Mouse (Mus musculus) spleen, adult 2 months (tissue): ENCODE measurements around the gene Gp6.
"Not testable (repeated sequence)": the region's sequence is repeated elsewhere in the genome, so short reads cannot be mapped to it uniquely, and the experiment has no call there.

Experiments used
- CTCF ChIP-seq: fragments of 200-500 bp; IDR thresholded peaks from 2 replicates; pipeline ENCODE4 v1.5.1; 2011; ENCODE audit warnings: mild to moderate bottlenecking, inconsistent platforms; ENCODE audit not compliant: insufficient read depth, insufficient read length, insufficient replicate concordance; ENCODE audit errors: extremely low read depth
- POLR2A ChIP-seq: fragments of 200-500 bp; IDR thresholded peaks from 2 replicates; pipeline ENCODE4 v1.6.1; 2011; ENCODE audit warnings: low read depth, low read length, inconsistent platforms

GRCm38 (mm10) chr7:4412406-4412805 is 14.9 kb upstream of the Gp6 start:
- TF ChIP-seq CTCF, POLR2A: not testable (repeated sequence)
